Mouse (Mus musculus): ENCODE measurements around the gene Gm28305.

- TF ChIP-seq CTCF (IDR thresholded peaks at IDR 0.05; ENCODE audit: control insufficient read depth, insufficient read depth, insufficient read length) (no peak), CEBPB (IDR thresholded peaks at IDR 0.05; ENCODE audit: low read depth) (no peak), MYOD1 (IDR thresholded peaks at IDR 0.05; ENCODE audit: control insufficient read depth, insufficient read length, low read depth) (no peak), MAX (IDR thresholded peaks at IDR 0.05) (no peak), USF1 (IDR thresholded peaks at IDR 0.05; ENCODE audit: low read depth) (no peak)
Measured at GRCm38 (mm10) chr9:104021026-104021425, 19.4 kb upstream of the Gm28305 start.
